Mouse (Mus musculus) C2C12 (cell line): ENCODE data around the gene Sfxn4.

Source experiments
- CTCF ChIP-seq: IDR thresholded peaks from one replicate; pipeline ENCODE4 v1.5.1; 2011; ENCODE audit not compliant: control insufficient read depth, insufficient read depth, insufficient read length
- FOSL1 ChIP-seq: IDR thresholded peaks from one replicate; pipeline ENCODE4 v1.8.0; 2011; ENCODE audit warnings: mild to moderate bottlenecking, low read length; ENCODE audit not compliant: poor library complexity, insufficient read depth, severe bottlenecking
- MAX ChIP-seq: IDR thresholded peaks from one replicate; pipeline ENCODE4 v1.6.1; 2011; ENCODE audit warnings: mild to moderate bottlenecking, control low read depth
- MYOD1 ChIP-seq: IDR thresholded peaks from one replicate; pipeline ENCODE4 v1.6.1; 2011; ENCODE audit warnings: low read depth; ENCODE audit not compliant: control insufficient read depth, insufficient read length

DNA sequence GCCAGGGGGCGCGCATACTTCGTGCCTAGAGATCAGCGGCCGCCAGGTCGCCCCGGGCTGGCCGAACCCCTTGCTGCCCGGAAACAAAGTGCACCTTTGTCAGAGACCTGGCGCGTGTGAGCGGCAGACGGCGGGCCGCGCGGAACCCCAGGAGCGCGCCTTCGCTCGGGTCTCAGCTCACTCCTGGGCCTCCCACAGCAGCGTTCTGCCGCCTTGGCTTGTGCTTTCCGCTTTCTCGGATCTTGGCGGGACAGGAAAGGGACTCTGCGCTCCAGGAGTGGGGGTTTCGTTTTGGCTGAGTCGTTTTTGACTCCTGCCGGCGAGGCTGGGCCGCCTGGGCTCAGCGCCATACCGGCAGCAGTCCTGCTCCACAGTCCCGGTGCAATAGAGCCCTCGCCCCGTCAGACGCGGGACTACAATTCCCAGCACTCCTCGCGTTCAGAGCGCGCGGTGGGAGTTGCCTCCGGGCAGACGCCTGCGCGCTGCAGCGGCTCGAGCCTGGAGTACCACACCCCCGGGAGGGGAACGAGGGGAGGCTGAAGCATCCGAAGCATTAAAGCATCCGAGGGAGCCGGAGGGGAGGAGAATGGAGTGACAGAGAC, 28.5 kb upstream of the Sfxn4 start, which contains the start of gene Grk5:
- peak; percentile 80 for TF ChIP-seq CTCF
- no peak for TF ChIP-seq MAX
- TF ChIP-seq FOSL1, result no peak
- no peak for TF ChIP-seq MYOD1
